Mouse (Mus musculus) heart, embryonic 14.5 days (tissue): Measurements from ENCODE around the gene Daxx. TPM values are rescaled to one million over a fixed set of nuclear protein-coding genes. Genes with fewer than 3 reads are reported as not detected.

Source experiments
- ATAC-seq: fragments of 200-750 bp; cut with Nextera tagmentation; 2 replicates; pipeline ENCODE4 v1.8.0; 2017; ENCODE audit warnings: low read depth, moderate TSS enrichment; ENCODE audit not compliant: insufficient number of reproducible peaks, insufficient read depth, low FRiP score
- H3K27ac ChIP-seq, 2 experiments: fragments of 200-500 bp in 1 of 2; fragments of 300-500 bp in 1 of 2; sonication (generic) in 1 of 2; replicated peaks in 1 of 2; 2 replicates each; pipeline ENCODE4 v1.5.1; 2012 to 2014; ENCODE audit warnings: low read depth in 2 of 2, low read length in 2 of 2, control low read depth in 1 of 2, mild to moderate bottlenecking in 1 of 2, mixed read lengths in 1 of 2; ENCODE audit not compliant: control insufficient read depth in 1 of 2, insufficient read depth in 1 of 2
- H3K27me3 ChIP-seq: fragments of 300-500 bp; sonication (generic); 2 replicates; pipeline ENCODE4 v1.6.1; 2014; ENCODE audit warnings: mild to moderate bottlenecking, low read length, control low read depth; ENCODE audit not compliant: control insufficient read depth, insufficient read depth
- H3K36me3 ChIP-seq: fragments of 300-500 bp; sonication (generic); 2 replicates; pipeline ENCODE4 v1.6.1; 2014; ENCODE audit warnings: mild to moderate bottlenecking, control low read depth, low read length, mixed read lengths; ENCODE audit not compliant: control insufficient read depth, insufficient read depth
- H3K4me1 ChIP-seq, 2 experiments: fragments of 200-500 bp in 1 of 2; fragments of 300-500 bp in 1 of 2; sonication (generic) in 1 of 2; 2 replicates each; pipeline ENCODE4 v1.6.1; 2012 to 2014; ENCODE audit warnings: low read length in 2 of 2, control low read depth in 1 of 2, mixed read lengths in 1 of 2; ENCODE audit not compliant: control insufficient read depth in 2 of 2, insufficient read depth in 2 of 2
- H3K4me2 ChIP-seq: fragments of 300-500 bp; sonication (generic); 2 replicates; pipeline ENCODE4 v1.6.1; 2014; ENCODE audit warnings: mild to moderate bottlenecking, low read length
- H3K4me3 ChIP-seq, 2 experiments: fragments of 200-500 bp in 1 of 2; fragments of 300-500 bp in 1 of 2; sonication (generic) in 1 of 2; 2 replicates each; pipeline ENCODE4 v1.5.1; 2012 to 2014; ENCODE audit warnings: low read length in 2 of 2, mild to moderate bottlenecking in 2 of 2, control low read depth in 1 of 2, low read depth in 1 of 2, moderate library complexity in 1 of 2; ENCODE audit not compliant: control insufficient read depth in 1 of 2, insufficient read depth in 1 of 2
- H3K9ac ChIP-seq: fragments of 300-500 bp; sonication (generic); 2 replicates; pipeline ENCODE4 v1.6.1; 2014; ENCODE audit warnings: mild to moderate bottlenecking, low read length
- H3K9me3 ChIP-seq: fragments of 300-500 bp; sonication (generic); 2 replicates; pipeline ENCODE4 v1.6.1; 2016; ENCODE audit warnings: low read length, control low read depth; ENCODE audit not compliant: control insufficient read depth
- WGBS: fragments of 180-500 bp; shearing (Covaris S2); extraction: QIAGEN DNeasy Blood & Tissue Kit; methylation state at CpG from one replicate; pipeline ENCODE4 v1.1.7; 2014; 5-methylcytosine and 5-hydroxymethylcytosine counted together
- polyA plus RNA-seq: library from polyadenylated mRNA; unstranded; fragments of >200 nt; fragmentation: Nextera tagmentation; extraction: Ambion mirVana; gene quantifications from 2 replicates; pipeline ENCODE4 v1.2.1, GENCODE M21; 2014

Gene Daxx
- polyA plus RNA-seq, 1 experiment from 2014 or later = 27.2 TPM

GRCm38 (mm10) chr17:33940981-33941380 is 31.8 kb downstream of the Daxx start:
- peaks cover 55% of the 10 kb centered on the region for H3K36me3 ChIP-seq
- peak overlapping the region; percentile 93 for H3K4me2 ChIP-seq
- H3K9me3 ChIP-seq = no peaks in the 10 kb centered on the region
- ATAC-seq = no peak
- H3K4me3 ChIP-seq = peak overlapping the region; percentile 68 to 78
- no peak overlapping the region for H3K27ac ChIP-seq
- H3K4me1 ChIP-seq = peaks cover 8 to 19% of the 10 kb centered on the region in 2 experiments
- 3% methylated on average over 26 of the region's 26 CpGs for WGBS
- peak overlapping the region; percentile 86 for H3K9ac ChIP-seq
- H3K27me3 ChIP-seq = no peaks in the 10 kb centered on the region

GRCm38 (mm10) chr17:33941381-33941780 is 32.2 kb downstream of the Daxx start:
- Histone ChIP-seq H3K4me3 (peak overlapping the region; percentile 68 to 78), H3K9ac (peak overlapping the region; percentile 86), H3K27ac (no peak overlapping the region), H3K4me1 (peaks cover 8 to 19% of the 10 kb centered on the region in 2 experiments), H3K9me3 (no peaks in the 10 kb centered on the region), H3K36me3 (peaks cover 58% of the 10 kb centered on the region), H3K4me2 (peak overlapping the region; percentile 93), H3K27me3 (no peaks in the 10 kb centered on the region)
- 56% methylated on average over 19 of the region's 19 CpGs for WGBS
- no peak for ATAC-seq

DNA sequence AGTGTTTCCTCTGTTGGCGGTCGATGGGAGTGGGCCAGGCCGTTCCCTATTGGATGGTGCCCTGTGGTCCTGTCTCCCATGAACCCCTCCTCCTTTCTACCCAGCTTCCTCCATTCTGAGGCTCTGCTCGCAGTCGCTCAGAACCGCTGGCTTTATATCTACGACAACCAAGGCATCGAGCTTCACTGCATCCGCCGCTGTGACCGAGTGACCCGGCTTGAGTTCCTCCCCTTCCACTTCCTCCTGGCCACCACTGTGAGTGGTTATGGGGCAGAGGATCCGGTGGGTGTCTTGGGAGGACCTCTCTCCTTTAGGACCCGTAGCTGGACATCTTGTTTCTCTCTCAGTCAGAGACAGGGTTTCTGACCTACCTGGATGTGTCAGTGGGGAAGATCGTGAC is 34.2 kb downstream of the Daxx start:
- Histone ChIP-seq H3K36me3 (peaks cover 53% of the 10 kb centered on the region), H3K4me3 (no peak overlapping the region), H3K4me2 (no peak overlapping the region), H3K27me3 (no peaks in the 10 kb centered on the region), H3K4me1 (peaks cover 8 to 19% of the 10 kb centered on the region in 2 experiments), H3K9ac (no peak overlapping the region), H3K9me3 (no peaks in the 10 kb centered on the region), H3K27ac (no peak overlapping the region)
- WGBS = 92% methylated on average over 15 of the region's 15 CpGs
- no peak for ATAC-seq

DNA sequence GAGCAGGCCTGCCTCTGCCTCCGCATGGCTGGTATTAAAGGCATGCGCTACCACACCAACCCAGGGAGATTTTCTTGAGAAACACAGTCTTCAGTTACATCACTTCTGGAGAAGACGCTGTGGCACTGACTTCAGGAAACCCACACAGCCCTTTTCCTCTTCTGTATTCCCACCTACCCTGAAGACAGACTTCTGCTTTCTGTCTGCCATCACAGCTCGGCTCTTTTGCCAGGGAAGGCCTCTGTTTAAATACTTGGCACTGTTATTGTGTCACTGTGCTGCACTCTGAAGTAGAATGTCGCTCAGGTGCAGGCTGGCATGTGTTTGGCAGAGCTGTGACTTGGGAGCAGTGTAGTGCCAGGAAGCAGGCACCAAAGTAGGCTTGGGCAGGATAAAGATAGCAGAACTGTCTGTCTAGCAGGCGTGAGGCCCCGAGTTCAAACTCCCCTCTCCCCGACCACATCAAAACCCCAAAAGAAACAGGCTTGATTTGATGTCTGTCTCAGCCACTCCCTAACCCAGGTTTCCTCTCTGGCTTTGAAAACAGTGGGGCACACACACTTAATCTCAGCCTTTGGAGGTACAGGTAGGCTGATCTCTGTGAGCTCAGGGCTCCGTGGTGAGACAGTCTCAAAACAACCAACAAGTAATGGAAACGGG is 38.3 kb downstream of the Daxx start:
- ATAC-seq = no peak
- H3K27me3 ChIP-seq = no peaks in the 10 kb centered on the region
- no peaks in the 10 kb centered on the region for H3K9me3 ChIP-seq
- peaks cover 16 to 23% of the 10 kb centered on the region in 2 experiments for H3K4me1 ChIP-seq
- no peak overlapping the region for H3K27ac ChIP-seq
- H3K9ac ChIP-seq = no peak overlapping the region
- peaks cover 72% of the 10 kb centered on the region for H3K36me3 ChIP-seq
- no peak overlapping the region for H3K4me3 ChIP-seq
- WGBS = 86% methylated on average over 10 of the region's 10 CpGs
- H3K4me2 ChIP-seq = no peak overlapping the region

- WGBS = 83% methylated on average over 21 of the region's 22 CpGs
- no peak for ATAC-seq
- H3K9me3 ChIP-seq = no peaks in the 10 kb centered on the region
- no peak overlapping the region for H3K9ac ChIP-seq
- H3K36me3 ChIP-seq = peaks cover 73% of the 10 kb centered on the region
- H3K4me1 ChIP-seq = peaks cover 16 to 30% of the 10 kb centered on the region in 2 experiments
- H3K27ac ChIP-seq = no peak overlapping the region
- H3K27me3 ChIP-seq = no peaks in the 10 kb centered on the region
- no peak overlapping the region for H3K4me3 ChIP-seq
- H3K4me2 ChIP-seq = no peak overlapping the region
Observed at GRCm38 (mm10) chr17:33948090-33948904, 39.1 kb downstream of the Daxx start.

- H3K27me3 ChIP-seq = no peaks in the 10 kb centered on the region
- H3K4me2 ChIP-seq = no peak overlapping the region
- peaks cover 16 to 37% of the 10 kb centered on the region in 2 experiments for H3K4me1 ChIP-seq
- no peak overlapping the region for H3K9ac ChIP-seq
- WGBS = 88% methylated on average over 19 of the region's 19 CpGs
- no peaks in the 10 kb centered on the region for H3K9me3 ChIP-seq
- H3K27ac ChIP-seq = no peak overlapping the region
- H3K36me3 ChIP-seq = peaks cover 73% of the 10 kb centered on the region
- no peak overlapping the region for H3K4me3 ChIP-seq
- no peak for ATAC-seq
Observed at GRCm38 (mm10) chr17:33948905-33949537, 39.8 kb downstream of the Daxx start.

DNA sequence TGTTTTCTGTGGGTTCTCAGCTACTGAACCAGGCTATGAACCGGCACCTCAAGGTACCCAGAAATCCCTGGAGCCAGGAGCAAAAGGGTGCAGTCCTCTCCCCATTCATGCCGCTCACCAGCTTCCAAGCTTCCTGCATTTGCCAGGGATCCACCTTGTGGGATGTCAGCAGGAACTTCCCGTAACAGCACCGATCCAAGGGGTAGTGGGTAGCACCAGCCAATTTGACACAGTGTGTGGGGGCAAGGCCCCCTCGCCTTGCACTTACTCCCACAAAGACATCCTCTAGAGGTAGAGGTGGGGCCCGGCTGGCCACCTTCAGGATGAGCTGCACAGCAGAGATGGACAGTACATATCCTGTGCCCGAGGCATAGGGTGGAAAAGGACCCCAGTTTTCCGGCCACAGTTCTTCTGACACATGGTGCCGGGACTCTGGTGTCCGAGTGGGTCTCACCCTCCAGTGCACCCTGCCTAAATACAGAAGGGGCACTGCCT is 41.0 kb downstream of the Daxx start:
- Histone ChIP-seq H3K9me3 (no peaks in the 10 kb centered on the region), H3K4me3 (peak overlapping the region; percentile 56 to 68), H3K4me1 (peaks cover 21 to 44% of the 10 kb centered on the region in 2 experiments), H3K27ac (peak overlapping the region; percentile 85 to 87; a peak in 2 of 4 replicates), H3K9ac (peak overlapping the region; percentile 78), H3K27me3 (no peaks in the 10 kb centered on the region), H3K36me3 (peaks cover 66% of the 10 kb centered on the region), H3K4me2 (peak overlapping the region; percentile 97)
- no peak for ATAC-seq
- WGBS = 67% methylated on average over 10 of the region's 10 CpGs
